Mouse (Mus musculus): ENCODE data around the gene Depp1. TPM values are rescaled to one million over a fixed set of nuclear protein-coding genes. Genes with fewer than 3 reads are reported as not detected.
A peak's percentile ranks its signal among the peaks of the same experiment; 100 is the strongest.
"Not testable (repeated sequence)": the region's sequence is repeated elsewhere in the genome, so short reads cannot be mapped to it uniquely, and the experiment has no call there.

Gene Depp1
- 1 to 10 TPM; 2.5 to 4.7 TPM for total RNA-seq (2021)
- long read RNA-seq, experiment 1, partial matches to known transcripts: 0 of 2 reads
- long read RNA-seq, experiment 1, other reads (novel, unspliced or antisense): 1 of 2 reads
- long read RNA-seq, experiment 2, partial matches to known transcripts: 0 of 8 reads
- long read RNA-seq, experiment 2, other reads (novel, unspliced or antisense): 1 of 8 reads

GRCm38 (mm10) chr6:116650406-116650805, at the start of gene Depp1:
TSS of gene Depp1 (plus strand) at chr6:116650609.
- no peak for DNase-seq (ENCODE audit: low spot score in 2 of 2)

GRCm38 (mm10) chr6:116600969-116601368, 49.4 kb upstream of the Depp1 start:
- not testable (repeated sequence) for DNase-seq (ENCODE audit: low spot score in 2 of 2)

GRCm38 (mm10) chr6:116607230-116607629, 43.2 kb upstream of the Depp1 start:
- no peak for DNase-seq (ENCODE audit: low spot score in 2 of 2)

- no peak for DNase-seq (ENCODE audit: low spot score in 2 of 2)
These were observed 34.7 kb upstream of the Depp1 start for GRCm38 (mm10) chr6:116615719-116616118.

- DNase-seq (ENCODE audit: low spot score in 2 of 2): no peak
These were observed 32.3 kb upstream of the Depp1 start for GRCm38 (mm10) chr6:116618073-116618472.

- DNase-seq (ENCODE audit: low spot score in 2 of 2): no peak
These were observed 28.9 kb upstream of the Depp1 start for GRCm38 (mm10) chr6:116621318-116622023.

GRCm38 (mm10) chr6:116626417-116626816, 24.0 kb upstream of the Depp1 start:
- not testable (repeated sequence) for DNase-seq (ENCODE audit: low spot score in 2 of 2)

GRCm38 (mm10) chr6:116628095-116628494, 22.3 kb upstream of the Depp1 start:
- DNase-seq (ENCODE audit: low spot score in 2 of 2): no peak

- DNase-seq (ENCODE audit: low spot score in 2 of 2): peak; percentile 61 to 76
These were observed 21.8 kb upstream of the Depp1 start, which contains the start of gene Zfp422 for GRCm38 (mm10) chr6:116628539-116629171. TSS of gene Zfp422 (minus strand) at chr6:116628999.

GRCm38 (mm10) chr6:116629766-116630165, 20.6 kb upstream of the Depp1 start:
- DNase-seq (ENCODE audit: low spot score in 2 of 2): no peak

- DNase-seq (ENCODE audit: low spot score in 2 of 2): peak; percentile 40 to 71
These were observed 18.3 kb upstream of the Depp1 start for GRCm38 (mm10) chr6:116632129-116632528.

- no peak for DNase-seq (ENCODE audit: low spot score in 2 of 2)
These were observed 16.4 kb upstream of the Depp1 start for GRCm38 (mm10) chr6:116633741-116634695.

GRCm38 (mm10) chr6:116635251-116636180, 14.9 kb upstream of the Depp1 start:
- no peak for DNase-seq (ENCODE audit: low spot score in 2 of 2)

- no peak for DNase-seq (ENCODE audit: low spot score in 2 of 2)
These were observed 13.7 kb upstream of the Depp1 start for GRCm38 (mm10) chr6:116636581-116637235.

- DNase-seq (ENCODE audit: low spot score in 2 of 2): no peak
These were observed 12.9 kb upstream of the Depp1 start for GRCm38 (mm10) chr6:116637496-116637895.

- DNase-seq (ENCODE audit: low spot score in 2 of 2): no peak
These were observed 11.5 kb upstream of the Depp1 start for GRCm38 (mm10) chr6:116638871-116639270.

GRCm38 (mm10) chr6:116639663-116640062, 10.7 kb upstream of the Depp1 start:
- no peak for DNase-seq (ENCODE audit: low spot score in 2 of 2)

GRCm38 (mm10) chr6:116642942-116643341, 7.5 kb upstream of the Depp1 start:
- no peak for DNase-seq (ENCODE audit: low spot score in 2 of 2)

- no peak for DNase-seq (ENCODE audit: low spot score in 2 of 2)
These were observed 6.5 kb upstream of the Depp1 start for GRCm38 (mm10) chr6:116643881-116644280.

All from layer of hippocampus, postnatal 14 days (tissue).